Mouse (Mus musculus) left cerebral cortex, adult 2 months (tissue): ENCODE measurements around the gene Dnajc1. TPM values are rescaled to one million over a fixed set of nuclear protein-coding genes. Genes with fewer than 3 reads are reported as not detected.
A peak's percentile ranks its signal among the peaks of the same experiment; 100 is the strongest.

Experiments
- DNase-seq, 2 experiments: peaks; one replicate each; pipeline ENCODE4 v3.0.0; 2021 to 2022; ENCODE audit warnings: low spot score in 2 of 2, mixed read lengths in 1 of 2; ENCODE audit errors: extremely low spot score in 1 of 2
- H3K27ac ChIP-seq: fragments of 200-600 bp; 2 replicates; pipeline ENCODE4 v1.8.1; 2022
- H3K4me3 ChIP-seq: fragments of 200-600 bp; 2 replicates; pipeline ENCODE4 v1.8.1; 2022
- CTCF ChIP-seq: fragments of 200-600 bp; IDR thresholded peaks from 2 replicates; pipeline ENCODE4 v1.8.1; 2022; ENCODE audit warnings: antibody characterized with exemption, mild to moderate bottlenecking, moderate library complexity
- intact Hi-C: fragments of 180-260 bp; cut with DNase I; formaldehyde crosslinking; loops from one replicate; pipeline ENCODE4 v1.15.1; 2025
- total RNA-seq, 2 experiments: library from RNA; stranded (reverse); gene quantifications; 2 replicates each; pipeline ENCODE4 v1.2.3; 2021

The Dnajc1 gene
- total RNA-seq, 2 experiments from 2014 or later = 19.9 to 25.6 TPM

GRCm38 (mm10) chr2:18214031-18214430, 178.6 kb downstream of the Dnajc1 start:
- no peak for DNase-seq
- Histone ChIP-seq H3K27ac (no peak overlapping the region), H3K4me3 (no peak overlapping the region)
- intact Hi-C loops = loop anchor here (10.0 kb wide), 1 partner anchor 461 kb away; the partner anchor contains the start of genes Bmi1 and Commd3
- no peak; the same call in 1 of the 2 replicates for TF ChIP-seq CTCF

GRCm38 (mm10) chr2:18209948-18210347, 182.7 kb downstream of the Dnajc1 start:
- no peak for TF ChIP-seq CTCF
- intact Hi-C loops = loop anchor here (10.0 kb wide), 1 partner anchor 465 kb away; the partner anchor contains the start of genes Bmi1 and Commd3

GRCm38 (mm10) chr2:18209211-18209823, 183.3 kb downstream of the Dnajc1 start:
- no peak overlapping the region for H3K4me3 ChIP-seq
- intact Hi-C loops = no loop called here
- DNase-seq = no peak

More at GRCm38 (mm10) chr2:18209948-18210347, 182.7 kb downstream of the Dnajc1 start:
- no peak overlapping the region for H3K4me3 ChIP-seq
- DNase-seq = no peak
- no peak overlapping the region; the same call in 1 of the 2 replicates for H3K27ac ChIP-seq

GRCm38 (mm10) chr2:18208578-18208977, 184.1 kb downstream of the Dnajc1 start:
- peak; percentile 54 to 69 for DNase-seq
- intact Hi-C loops = no loop called here
- no peak for TF ChIP-seq CTCF
- H3K27ac ChIP-seq = peak overlapping the region; percentile 77
- H3K4me3 ChIP-seq = no peak overlapping the region

More at GRCm38 (mm10) chr2:18209211-18209823, 183.3 kb downstream of the Dnajc1 start:
- no peak for TF ChIP-seq CTCF
- H3K27ac ChIP-seq = peak overlapping the region; percentile 77

- intact Hi-C loops = no loop called here
- peak in 1 of 2 experiments; percentile 46 for DNase-seq
- TF ChIP-seq CTCF = no peak; the same call in 1 of the 2 replicates
- peak overlapping the region; percentile 48 for H3K27ac ChIP-seq
- H3K4me3 ChIP-seq = no peak overlapping the region
Measured at GRCm38 (mm10) chr2:18206811-18207210, 185.8 kb downstream of the Dnajc1 start.

- TF ChIP-seq CTCF = peak; percentile 66
- intact Hi-C loops = loop anchor here (2.0 kb wide), 1 partner anchor 176 kb away; no protein-coding TSS in a partner anchor
- Histone ChIP-seq H3K27ac (0 out of 2 replicates have a peak overlapping the region, but pooled peaks have one; percentile 3), H3K4me3 (no peak overlapping the region)
- DNase-seq = peak; percentile 31 to 46
Measured at GRCm38 (mm10) chr2:18205118-18205517, 187.5 kb downstream of the Dnajc1 start.

GRCm38 (mm10) chr2:18202923-18203322, 189.7 kb downstream of the Dnajc1 start:
- no peak; the same call in none of the 2 replicates for TF ChIP-seq CTCF
- Histone ChIP-seq H3K27ac (no peak overlapping the region), H3K4me3 (no peak overlapping the region)
- intact Hi-C loops = no loop called here
- DNase-seq = no peak

GRCm38 (mm10) chr2:18201820-18202462, 190.7 kb downstream of the Dnajc1 start:
- intact Hi-C loops = no loop called here
- TF ChIP-seq CTCF = no peak

GRCm38 (mm10) chr2:18195691-18196396, 196.8 kb downstream of the Dnajc1 start:
- no peak overlapping the region for H3K4me3 ChIP-seq
- H3K27ac ChIP-seq = no peak overlapping the region
- TF ChIP-seq CTCF = no peak
- no peak for DNase-seq
- intact Hi-C loops = no loop called here

More at GRCm38 (mm10) chr2:18201820-18202462, 190.7 kb downstream of the Dnajc1 start:
- Histone ChIP-seq H3K27ac (no peak overlapping the region), H3K4me3 (no peak overlapping the region)
- DNase-seq = no peak

GRCm38 (mm10) chr2:18195285-18195684, 197.3 kb downstream of the Dnajc1 start:
- no peak for TF ChIP-seq CTCF
- Histone ChIP-seq H3K4me3 (no peak overlapping the region), H3K27ac (no peak overlapping the region)
- DNase-seq = no peak
- intact Hi-C loops = no loop called here

- no peak for TF ChIP-seq CTCF
- intact Hi-C loops = no loop called here
- DNase-seq = no peak
- no peak overlapping the region for H3K4me3 ChIP-seq
- H3K27ac ChIP-seq = no peak overlapping the region
Measured at GRCm38 (mm10) chr2:18188367-18188766, 204.3 kb downstream of the Dnajc1 start.

- intact Hi-C loops = no loop called here
- no peak for TF ChIP-seq CTCF
- DNase-seq = no peak
- H3K27ac ChIP-seq = no peak overlapping the region
- no peak overlapping the region for H3K4me3 ChIP-seq
Measured at GRCm38 (mm10) chr2:18183079-18183478, 209.6 kb downstream of the Dnajc1 start.
